Mouse (Mus musculus) T-cell, adult 2 months (primary cell): ENCODE measurements at regions not wholly inside any gene's neighbourhood (a gene's known extent, or its start where the extent isn't known, plus 50 kb on each side); places are given as distances from the start of the nearest gene placed in this dataset.
A peak's percentile ranks its signal among the peaks of the same experiment; 100 is the strongest.

Source experiments
- DNase-seq: peaks from one replicate; pipeline ENCODE4 v3.0.0; 2022; ENCODE audit warnings: low spot score

GRCm38 (mm10) chr14:31891500-31892185, 61.2 kb upstream of the Ankrd28 start:
- no peak for DNase-seq

- no peak for DNase-seq
These were observed 61.7 kb upstream of the Ankrd28 start for GRCm38 (mm10) chr14:31892186-31892510.

GRCm38 (mm10) chr14:31896500-31896899, 66.0 kb upstream of the Ankrd28 start:
- no peak for DNase-seq

GRCm38 (mm10) chr14:31899504-31899903, 69.1 kb upstream of the Ankrd28 start:
- DNase-seq: no peak

- no peak for DNase-seq
These were observed 69.5 kb upstream of the Ankrd28 start for GRCm38 (mm10) chr14:31899906-31900305.

GRCm38 (mm10) chr14:31901901-31902300, 71.5 kb upstream of the Ankrd28 start:
- DNase-seq: no peak

- DNase-seq: no peak
These were observed 73.2 kb upstream of the Ankrd28 start for GRCm38 (mm10) chr14:31903664-31904063.

- DNase-seq: no peak
These were observed 78.1 kb upstream of the Ankrd28 start for GRCm38 (mm10) chr14:31908591-31908990.

GRCm38 (mm10) chr14:31909291-31909690, 78.8 kb upstream of the Ankrd28 start:
- DNase-seq: no peak

GRCm38 (mm10) chr14:31910809-31911208, 80.4 kb upstream of the Ankrd28 start:
- no peak for DNase-seq

- no peak for DNase-seq
These were observed 88.0 kb upstream of the Ankrd28 start for GRCm38 (mm10) chr14:31918461-31918860.

GRCm38 (mm10) chr14:31918921-31919320, 88.5 kb upstream of the Ankrd28 start:
- no peak for DNase-seq

GRCm38 (mm10) chr14:31929161-31929707, 98.8 kb upstream of the Ankrd28 start:
- no peak for DNase-seq

- no peak for DNase-seq
These were observed 98.4 kb upstream of the Galnt15 start for GRCm38 (mm10) chr14:31930367-31930766.

- DNase-seq: no peak
These were observed 96.8 kb upstream of the Galnt15 start for GRCm38 (mm10) chr14:31931971-31932370.

- DNase-seq: no peak
These were observed 95.3 kb upstream of the Galnt15 start for GRCm38 (mm10) chr14:31933441-31933840.

GRCm38 (mm10) chr14:31933841-31934271, 94.9 kb upstream of the Galnt15 start:
- peak; percentile 18 for DNase-seq

- no peak for DNase-seq
These were observed 94.5 kb upstream of the Galnt15 start for GRCm38 (mm10) chr14:31934321-31934720.

GRCm38 (mm10) chr14:31934771-31935170, 94.0 kb upstream of the Galnt15 start:
- no peak for DNase-seq

- DNase-seq: no peak
These were observed 93.4 kb upstream of the Galnt15 start for GRCm38 (mm10) chr14:31935411-31935810.

GRCm38 (mm10) chr14:31936581-31936980, 92.2 kb upstream of the Galnt15 start:
- no peak for DNase-seq

GRCm38 (mm10) chr14:31940900-31941299, 87.9 kb upstream of the Galnt15 start:
- no peak for DNase-seq

- DNase-seq: no peak
These were observed 86.4 kb upstream of the Galnt15 start for GRCm38 (mm10) chr14:31942266-31942960.
